Mouse (Mus musculus): ENCODE measurements around the gene Higd1b. TPM values are rescaled to one million over a fixed set of nuclear protein-coding genes. Genes with fewer than 3 reads are reported as not detected.

Gene Higd1b
- polyA plus RNA-seq, 1 experiment: 4.9 TPM

DNA sequence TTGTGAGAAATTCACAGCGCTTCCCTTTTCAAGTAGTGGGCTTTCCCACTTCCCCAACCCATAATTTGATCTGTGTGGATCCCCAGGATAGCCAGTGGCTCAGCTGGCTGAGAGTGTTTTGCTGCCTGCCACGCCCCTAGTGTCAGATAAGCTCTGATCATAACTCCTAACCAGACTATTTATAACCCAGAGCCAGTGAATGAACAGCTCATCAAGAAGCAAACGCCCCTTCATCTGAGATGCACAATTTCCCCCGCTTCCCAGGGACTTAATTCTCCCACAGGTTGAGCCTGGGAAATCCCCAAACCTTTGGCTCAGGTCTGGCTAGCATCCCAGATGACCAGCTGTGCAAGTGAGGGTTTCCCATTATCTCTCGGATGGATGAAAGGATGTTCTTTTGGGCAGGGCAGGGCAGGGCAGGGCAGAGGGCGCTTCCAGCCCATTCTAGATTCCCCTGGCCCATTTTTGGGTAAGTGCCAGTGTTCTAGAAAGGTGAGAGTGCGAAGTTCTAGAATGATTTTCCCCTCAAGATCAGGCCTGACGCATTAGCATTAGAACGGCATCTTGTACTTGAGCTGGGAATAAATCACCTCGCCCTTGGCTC is 49.1 kb downstream of the Higd1b start, which contains the start of gene Fam187a:
Gene Fam187a, plus strand, starts transcription at position 554 of the 604 bp plus-strand sequence.
- TF ChIP-seq CTCF (IDR thresholded peaks at IDR 0.05; ENCODE audit: borderline replicate concordance, extremely low read depth, insufficient read depth, insufficient read length) (no peak), POLR2A (IDR thresholded peaks at IDR 0.05; ENCODE audit: borderline replicate concordance, extremely low read depth, insufficient read depth, insufficient read length, poor library complexity, severe bottlenecking) (no peak)

DNA sequence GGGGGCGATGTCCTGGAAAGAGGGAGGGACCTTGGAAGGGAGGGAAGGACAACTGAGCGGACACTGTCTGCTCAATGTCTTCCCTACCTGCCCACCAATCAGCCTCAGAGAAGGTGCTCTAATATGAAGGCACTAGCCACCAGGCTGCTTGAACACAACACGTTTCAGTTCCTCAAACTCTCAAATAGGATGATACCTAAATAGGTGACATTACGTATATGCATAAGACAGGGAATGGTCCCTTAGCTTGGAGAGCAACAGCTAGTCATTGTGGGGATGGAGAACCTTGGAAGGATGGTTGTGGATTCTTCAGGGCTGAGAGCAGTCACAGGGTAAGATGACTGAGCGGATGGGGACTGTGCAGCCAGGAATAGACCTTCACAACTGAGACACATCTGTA is 51.8 kb downstream of the Higd1b start:
- DNase-seq (ENCODE audit: low read depth): no peak
- TF ChIP-seq POLR2A (IDR thresholded peaks at IDR 0.05; ENCODE audit: borderline replicate concordance, extremely low read depth, insufficient read depth, insufficient read length, poor library complexity, severe bottlenecking) (no peak), CTCF (IDR thresholded peaks at IDR 0.05; ENCODE audit: borderline replicate concordance, extremely low read depth, insufficient read depth, insufficient read length) (no peak)

More for the DNA sequence above, 49.1 kb downstream of the Higd1b start, which contains the start of gene Fam187a:
- no peak for DNase-seq (ENCODE audit: low read depth)

Other genes starting within 250 kb of the Higd1b start
- 35.6 and 59.4 TPM in 2 replicates for gene Fzd2, start 231.5 kb upstream of the Higd1b start, polyA plus RNA-seq (2012; rRNA removed)
- gene Meioc, start 172.1 kb upstream of the Higd1b start, polyA plus RNA-seq (2012; rRNA removed): 0.03 and 0.11 TPM in 2 replicates
- gene Ccdc43, start 138.1 kb upstream of the Higd1b start, polyA plus RNA-seq (2012; rRNA removed): 18.5 and 23.9 TPM in 2 replicates
- 48.4 and 64.1 TPM in 2 replicates for gene Adam11, start 74.4 kb upstream of the Higd1b start, polyA plus RNA-seq (2012; rRNA removed)
- 52.2 and 61.0 TPM in 2 replicates for gene Gjc1, start 16.1 kb upstream of the Higd1b start, polyA plus RNA-seq (2012; rRNA removed)
- 114 and 117 TPM in 2 replicates for gene Eftud2, start 45.1 kb downstream of the Higd1b start, polyA plus RNA-seq (2012; rRNA removed)
- 1.1 and 1.3 TPM in 2 replicates for gene Ccdc103, start 45.4 kb downstream of the Higd1b start, polyA plus RNA-seq (2012; rRNA removed)
- 0.09 and 0.12 TPM in 2 replicates for gene Fam187a, start 49.3 kb downstream of the Higd1b start, polyA plus RNA-seq (2012; rRNA removed)
- 0.26 and 0.29 TPM in 2 replicates for gene Gfap, start 65.1 kb downstream of the Higd1b start, polyA plus RNA-seq (2012; rRNA removed)
- 9.3 and 15.9 TPM in 2 replicates for gene Kif18b, start 89.3 kb downstream of the Higd1b start, polyA plus RNA-seq (2012; rRNA removed)
- 12.2 and 19.0 TPM in 2 replicates for gene C1ql1, start 110.8 kb downstream of the Higd1b start, polyA plus RNA-seq (2012; rRNA removed)
- 40.1 and 42.3 TPM in 2 replicates for gene Nmt1, start 192.3 kb downstream of the Higd1b start, polyA plus RNA-seq (2012; rRNA removed)
- 236 and 262 TPM in 2 replicates for gene Dcakd, start 192.5 kb downstream of the Higd1b start, polyA plus RNA-seq (2012; rRNA removed)